Mouse (Mus musculus): ENCODE measurements around the gene Prkcsh. TPM values are rescaled to one million over a fixed set of nuclear protein-coding genes. Genes with fewer than 3 reads are reported as not detected.

Prkcsh gene
- polyA plus RNA-seq, 2 experiments, result 29.2 to 45.1 TPM

DNA sequence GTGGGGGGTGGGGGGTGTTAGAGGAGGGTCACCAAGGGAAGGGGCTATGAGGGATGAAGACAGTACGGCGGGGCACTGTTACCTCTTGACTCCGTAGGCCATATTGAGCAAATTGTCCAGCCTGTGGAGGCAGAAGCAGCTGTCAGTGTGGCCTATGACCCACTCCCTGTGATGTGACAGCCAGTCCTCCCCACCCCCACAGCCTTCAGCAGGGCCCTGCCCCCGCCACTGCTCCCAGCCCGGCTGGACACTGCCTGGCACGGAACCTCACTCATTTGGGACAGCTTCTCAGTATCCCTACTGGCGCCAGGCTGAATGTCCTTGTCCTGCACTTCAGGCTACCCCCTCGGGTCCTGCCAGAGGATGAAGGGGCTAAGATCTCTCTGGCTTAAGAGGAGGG lies 22.0 kb downstream of the Prkcsh start:
- H3K4me2 ChIP-seq (ENCODE audit: low read depth), result no peak overlapping the region
- no peaks in the 10 kb centered on the region for H3K36me3 ChIP-seq (replicated peaks; ENCODE audit: control insufficient read depth, insufficient read depth, low read depth)
- ATAC-seq (ENCODE audit: insufficient read depth), result no peak
- no peak overlapping the region for H3K9ac ChIP-seq (replicated peaks)
- no peak overlapping the region for H3K27ac ChIP-seq
- 53% methylated on average over 8 of the region's 8 CpGs for WGBS (ENCODE audit: insufficient replicate concordance)
- TF ChIP-seq CTCF (IDR thresholded peaks at IDR 0.05; ENCODE audit: low read depth) (no peak), EP300 (IDR thresholded peaks at IDR 0.05; ENCODE audit: low read depth) (no peak)
- no peak for DNase-seq (ENCODE audit: low read depth in 3 of 3, low spot score in 3 of 3)
- no peak overlapping the region for H3K4me3 ChIP-seq (ENCODE audit: insufficient read depth in 1 of 2, low read depth in 2 of 2, low read length in 2 of 2)
- H3K4me1 ChIP-seq (replicated peaks; ENCODE audit: control insufficient read depth in 2 of 2, insufficient read depth in 2 of 2, low read length in 1 of 2), result 0 out of 4 replicates have a peak, but pooled peaks cover 0 to 3% of the 10 kb centered on the region in 2 experiments
- H3K9me3 ChIP-seq (ENCODE audit: control insufficient read depth, low read length), result no peaks in the 10 kb centered on the region
- no peaks in the 10 kb centered on the region for H3K27me3 ChIP-seq (ENCODE audit: control insufficient read depth, insufficient read depth, low read length)

DNA sequence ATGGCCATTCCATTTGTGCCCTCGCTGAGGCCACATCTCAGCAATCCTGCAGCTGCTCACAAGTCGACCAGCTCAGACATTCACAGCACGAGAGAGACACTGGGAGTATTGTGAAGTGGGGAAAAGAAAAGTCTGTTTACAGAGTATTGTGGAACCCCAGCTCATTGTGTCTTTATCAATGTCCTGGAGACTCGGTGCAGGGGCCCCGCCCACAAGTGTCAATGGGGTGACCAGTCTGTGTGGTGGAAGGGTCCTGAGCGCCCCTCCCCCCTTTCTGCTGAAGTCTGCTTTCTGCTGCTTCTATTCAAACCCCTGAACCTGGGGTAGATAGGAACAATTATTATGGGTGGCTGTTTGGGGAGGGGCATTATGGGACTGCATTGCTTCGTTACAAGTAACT lies 25.9 kb downstream of the Prkcsh start:
- Histone ChIP-seq H3K4me2 (ENCODE audit: low read depth) (no peak overlapping the region), H3K4me1 (replicated peaks; ENCODE audit: control insufficient read depth in 2 of 2, insufficient read depth in 2 of 2, low read length in 1 of 2) (0 out of 4 replicates have a peak, but pooled peaks cover 0 to 3% of the 10 kb centered on the region in 2 experiments), H3K36me3 (replicated peaks; ENCODE audit: control insufficient read depth, insufficient read depth, low read depth) (no peaks in the 10 kb centered on the region), H3K4me3 (ENCODE audit: insufficient read depth in 1 of 2, low read depth in 2 of 2, low read length in 2 of 2) (no peak overlapping the region), H3K27ac (no peak overlapping the region), H3K9me3 (ENCODE audit: control insufficient read depth, low read length) (no peaks in the 10 kb centered on the region), H3K9ac (replicated peaks) (no peak overlapping the region), H3K27me3 (ENCODE audit: control insufficient read depth, insufficient read depth, low read length) (no peaks in the 10 kb centered on the region)
- 36% methylated on average over 7 of the region's 7 CpGs for WGBS (ENCODE audit: insufficient replicate concordance)
- TF ChIP-seq EP300 (IDR thresholded peaks at IDR 0.05; ENCODE audit: low read depth) (no peak), CTCF (IDR thresholded peaks at IDR 0.05; ENCODE audit: low read depth) (no peak)
- ATAC-seq (ENCODE audit: insufficient read depth) (no peak), DNase-seq (ENCODE audit: low read depth in 3 of 3, low spot score in 3 of 3) (no peak)

DNA sequence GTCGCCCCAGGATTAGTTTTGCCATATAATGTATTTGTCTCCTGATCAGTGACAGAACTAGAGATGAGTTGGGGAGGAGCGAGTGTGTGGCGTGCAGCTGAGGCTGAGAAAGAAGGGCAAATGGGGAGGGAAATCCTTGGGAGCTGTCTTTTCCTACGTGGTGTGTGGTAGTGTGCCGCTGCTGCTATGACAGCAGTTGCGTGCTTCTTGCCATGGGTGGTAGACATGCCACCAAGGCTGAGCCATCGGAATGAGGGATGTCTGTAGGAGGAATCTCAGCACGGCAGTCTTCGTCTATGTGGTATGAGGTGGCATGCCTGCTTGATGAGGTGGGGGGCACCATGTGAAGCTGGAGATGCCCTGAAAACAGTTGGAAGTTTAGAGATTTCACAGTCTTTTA lies 27.8 kb downstream of the Prkcsh start:
- no peak overlapping the region for H3K4me3 ChIP-seq (ENCODE audit: insufficient read depth in 1 of 2, low read depth in 2 of 2, low read length in 2 of 2)
- no peaks in the 10 kb centered on the region for H3K9me3 ChIP-seq (ENCODE audit: control insufficient read depth, low read length)
- no peak overlapping the region for H3K27ac ChIP-seq
- no peaks in the 10 kb centered on the region for H3K27me3 ChIP-seq (ENCODE audit: control insufficient read depth, insufficient read depth, low read length)
- H3K9ac ChIP-seq (replicated peaks), result no peak overlapping the region
- 68% methylated on average over 9 of the region's 9 CpGs for WGBS (ENCODE audit: insufficient replicate concordance)
- TF ChIP-seq CTCF (IDR thresholded peaks at IDR 0.05; ENCODE audit: low read depth), result no peak
- TF ChIP-seq EP300 (IDR thresholded peaks at IDR 0.05; ENCODE audit: low read depth), result no peak
- ATAC-seq (ENCODE audit: insufficient read depth) (no peak), DNase-seq (ENCODE audit: low read depth in 3 of 3, low spot score in 3 of 3) (no peak)
- H3K36me3 ChIP-seq (replicated peaks; ENCODE audit: control insufficient read depth, insufficient read depth, low read depth), result no peaks in the 10 kb centered on the region
- H3K4me1 ChIP-seq (replicated peaks; ENCODE audit: control insufficient read depth in 2 of 2, insufficient read depth in 2 of 2, low read length in 1 of 2), result 0 out of 4 replicates have a peak, but pooled peaks cover 0 to 3% of the 10 kb centered on the region in 2 experiments
- H3K4me2 ChIP-seq (ENCODE audit: low read depth), result no peak overlapping the region

- 48% methylated on average over 6 of the region's 6 CpGs for WGBS (ENCODE audit: insufficient replicate concordance)
- DNase-seq (ENCODE audit: low read depth in 3 of 3, low spot score in 3 of 3) (no peak), ATAC-seq (ENCODE audit: insufficient read depth) (no peak)
- Histone ChIP-seq H3K4me1 (replicated peaks; ENCODE audit: control insufficient read depth in 2 of 2, insufficient read depth in 2 of 2, low read length in 1 of 2) (no peaks in the 10 kb centered on the region), H3K9ac (replicated peaks) (no peak overlapping the region), H3K27me3 (ENCODE audit: control insufficient read depth, insufficient read depth, low read length) (no peaks in the 10 kb centered on the region), H3K4me2 (ENCODE audit: low read depth) (no peak overlapping the region), H3K9me3 (ENCODE audit: control insufficient read depth, low read length) (no peaks in the 10 kb centered on the region), H3K36me3 (replicated peaks; ENCODE audit: control insufficient read depth, insufficient read depth, low read depth) (no peaks in the 10 kb centered on the region), H3K27ac (no peak overlapping the region), H3K4me3 (ENCODE audit: insufficient read depth in 1 of 2, low read depth in 2 of 2, low read length in 2 of 2) (no peak overlapping the region)
- TF ChIP-seq EP300 (IDR thresholded peaks at IDR 0.05; ENCODE audit: low read depth) (no peak), CTCF (IDR thresholded peaks at IDR 0.05; ENCODE audit: low read depth) (no peak)
Observed at GRCm38 (mm10) chr9:22035300-22036044, 32.9 kb downstream of the Prkcsh start.

GRCm38 (mm10) chr9:22037826-22038225 lies 35.2 kb downstream of the Prkcsh start:
- DNase-seq (ENCODE audit: low read depth in 3 of 3, low spot score in 3 of 3), result no peak
- H3K4me2 ChIP-seq (ENCODE audit: low read depth), result no peak overlapping the region
- no peaks in the 10 kb centered on the region for H3K27me3 ChIP-seq (ENCODE audit: control insufficient read depth, insufficient read depth, low read length)
- no peaks in the 10 kb centered on the region for H3K9me3 ChIP-seq (ENCODE audit: control insufficient read depth, low read length)
- TF ChIP-seq CTCF (IDR thresholded peaks at IDR 0.05; ENCODE audit: low read depth) (no peak), EP300 (IDR thresholded peaks at IDR 0.05; ENCODE audit: low read depth) (no peak)
- no peaks in the 10 kb centered on the region for H3K4me1 ChIP-seq (replicated peaks; ENCODE audit: control insufficient read depth in 2 of 2, insufficient read depth in 2 of 2, low read length in 1 of 2)
- no peaks in the 10 kb centered on the region for H3K36me3 ChIP-seq (replicated peaks; ENCODE audit: control insufficient read depth, insufficient read depth, low read depth)
- ATAC-seq (ENCODE audit: insufficient read depth), result no peak
- WGBS (ENCODE audit: insufficient replicate concordance), result 56% methylated on average over 10 of the region's 10 CpGs
- no peak overlapping the region for H3K9ac ChIP-seq (replicated peaks)
- H3K4me3 ChIP-seq (ENCODE audit: insufficient read depth in 1 of 2, low read depth in 2 of 2, low read length in 2 of 2), result no peak overlapping the region
- H3K27ac ChIP-seq, result no peak overlapping the region

All from liver, embryonic 14.5 days (tissue).